Mouse (Mus musculus) heart, adult 2 months (tissue): Measurements from ENCODE around the gene Pim1. TPM values are rescaled to one million over a fixed set of nuclear protein-coding genes. Genes with fewer than 3 reads are reported as not detected.
A peak's percentile ranks its signal among the peaks of the same experiment; 100 is the strongest.

Experiments used
- DNase-seq, 2 experiments: peaks; one replicate each; pipeline ENCODE4 v3.0.0; 2021
- H3K27ac ChIP-seq: fragments of 200-600 bp; 2 replicates; pipeline ENCODE4 v1.8.1; 2022
- H3K27me3 ChIP-seq: fragments of 200-500 bp; 2 replicates; pipeline ENCODE4 v1.6.1; 2012; ENCODE audit warnings: mild to moderate bottlenecking, low read length, inconsistent platforms, mixed read lengths; ENCODE audit not compliant: control insufficient read depth, insufficient read depth
- H3K36me3 ChIP-seq: fragments of 200-500 bp; 2 replicates; pipeline ENCODE4 v1.6.1; 2012; ENCODE audit warnings: low read length, inconsistent platforms; ENCODE audit not compliant: control insufficient read depth, insufficient read depth
- H3K4me1 ChIP-seq: fragments of 200-500 bp; 2 replicates; pipeline ENCODE4 v1.6.1; 2011; ENCODE audit warnings: low read length; ENCODE audit not compliant: control insufficient read depth, insufficient read depth
- H3K4me3 ChIP-seq: fragments of 200-600 bp; 2 replicates; pipeline ENCODE4 v1.8.1; 2022
- H3K79me2 ChIP-seq: fragments of 200-500 bp; replicated peaks from 2 replicates; pipeline ENCODE4 v1.6.1; 2012; ENCODE audit warnings: mild to moderate bottlenecking, inconsistent platforms, low read length, moderate library complexity, mixed read lengths; ENCODE audit not compliant: control insufficient read depth, insufficient read depth
- H3K9ac ChIP-seq: fragments of 200-500 bp; 2 replicates; pipeline ENCODE4 v1.6.1; 2012; ENCODE audit warnings: low read depth, mild to moderate bottlenecking, control low read depth, inconsistent platforms, low read length, mixed read lengths
- CTCF ChIP-seq: fragments of 200-600 bp; IDR thresholded peaks from 2 replicates; pipeline ENCODE4 v1.8.1; 2022; ENCODE audit warnings: antibody characterized with exemption, mild to moderate bottlenecking, moderate library complexity
- EP300 ChIP-seq: fragments of 200-500 bp; IDR thresholded peaks from 2 replicates; pipeline ENCODE4 v1.6.1; 2011; ENCODE audit warnings: low read depth, low read length, control low read depth; ENCODE audit not compliant: insufficient read depth
- POLR2A ChIP-seq: fragments of 200-500 bp; IDR thresholded peaks from 2 replicates; pipeline ENCODE4 v1.6.1; 2011; ENCODE audit warnings: mild to moderate bottlenecking, low read depth, low read length, control low read depth; ENCODE audit not compliant: insufficient read depth
- WGBS: fragments of 180-500 bp; shearing (Covaris S2); methylation state at CpG from one replicate; pipeline ENCODE4 v1.1.7; 2018; 5-methylcytosine and 5-hydroxymethylcytosine counted together
- intact Hi-C: fragments of 180-260 bp; cut with DNase I; formaldehyde crosslinking; loops from one replicate; pipeline ENCODE4 v1.15.1; 2025
- polyA plus RNA-seq: library from polyadenylated mRNA; depleted of rRNA; stranded (reverse); fragments of >200 nt; gene quantifications from 2 replicates; pipeline ENCODE4 v1.2.3, GENCODE M21; 2012
- total RNA-seq, 2 experiments: library from RNA; stranded (reverse); gene quantifications; 2 replicates each; pipeline ENCODE4 v1.2.3; 2021

Gene Pim1
- total and polyA plus RNA-seq, 3 experiments = 17.2 to 24.6 (median 20.5) TPM

DNA sequence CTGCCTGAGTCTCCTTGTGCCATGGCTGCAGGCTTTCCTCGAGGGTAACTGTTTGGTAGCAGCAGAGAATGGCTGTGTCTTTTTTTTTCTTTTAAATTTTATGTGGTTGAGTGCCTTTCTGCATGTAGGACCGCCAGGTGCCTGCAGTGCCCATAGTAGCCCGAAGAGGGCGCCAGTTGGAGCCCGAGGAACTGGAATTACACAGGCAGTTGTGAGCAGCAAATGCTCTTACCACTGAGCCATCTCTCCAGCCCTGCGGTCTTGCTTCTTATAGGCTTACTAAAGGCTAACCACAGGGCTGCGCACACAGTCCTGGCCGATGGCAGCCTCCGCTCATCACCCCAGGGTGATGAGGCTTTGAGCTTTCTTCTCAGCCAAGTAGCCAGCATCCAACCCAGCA is 40.7 kb downstream of the Pim1 start:
- Histone ChIP-seq H3K4me3 (no peak overlapping the region), H3K36me3 (no peaks in the 10 kb centered on the region), H3K79me2 (no peaks in the 10 kb centered on the region), H3K9ac (no peak overlapping the region), H3K27ac (no peak overlapping the region), H3K27me3 (no peaks in the 10 kb centered on the region), H3K4me1 (no peaks in the 10 kb centered on the region)
- 72% methylated on average over 9 of the region's 9 CpGs for WGBS
- intact Hi-C loops = no loop called here
- TF ChIP-seq EP300 = no peak
- TF ChIP-seq CTCF = peak; percentile 15; the same call in 1 of the 2 replicates
- DNase-seq = no peak

DNA sequence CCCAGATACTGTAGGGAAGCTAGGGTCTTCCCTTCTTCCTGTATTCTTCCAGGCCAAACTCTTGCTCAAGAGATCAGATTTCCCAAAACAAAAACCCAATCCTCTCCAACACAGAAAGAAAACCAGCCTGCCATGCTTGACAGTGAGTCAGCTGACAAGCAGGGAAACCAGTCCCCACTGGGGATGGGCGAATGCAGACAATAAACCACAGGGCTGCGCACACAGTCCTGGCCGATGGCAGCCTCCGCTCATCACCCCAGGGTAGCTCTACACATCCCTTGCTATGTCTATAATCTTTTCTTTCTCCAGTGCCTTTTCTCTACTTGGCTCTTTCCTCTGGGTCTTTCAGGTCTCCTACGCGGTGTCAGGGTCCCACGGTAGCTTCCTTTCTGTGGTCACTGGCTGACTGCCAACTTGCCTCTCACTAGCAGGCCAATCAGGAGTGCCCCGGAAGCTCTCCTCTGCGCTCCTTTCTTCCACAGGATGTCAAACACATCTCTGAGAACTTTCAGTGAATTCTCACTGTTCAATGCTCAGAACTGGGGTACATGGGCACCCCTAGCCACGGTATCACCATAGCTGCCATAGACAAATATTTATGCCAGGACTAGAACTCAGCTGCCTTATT is 41.3 kb downstream of the Pim1 start:
- no peaks in the 10 kb centered on the region for H3K27me3 ChIP-seq
- WGBS = 41% methylated on average over 10 of the region's 10 CpGs
- H3K4me3 ChIP-seq = no peak overlapping the region
- no peaks in the 10 kb centered on the region for H3K4me1 ChIP-seq
- H3K36me3 ChIP-seq = no peaks in the 10 kb centered on the region
- H3K27ac ChIP-seq = no peak overlapping the region
- no peaks in the 10 kb centered on the region for H3K79me2 ChIP-seq
- intact Hi-C loops = no loop called here
- TF ChIP-seq CTCF = no peak
- no peak for TF ChIP-seq POLR2A
- TF ChIP-seq EP300 = no peak
- H3K9ac ChIP-seq = no peak overlapping the region
- no peak for DNase-seq

DNA sequence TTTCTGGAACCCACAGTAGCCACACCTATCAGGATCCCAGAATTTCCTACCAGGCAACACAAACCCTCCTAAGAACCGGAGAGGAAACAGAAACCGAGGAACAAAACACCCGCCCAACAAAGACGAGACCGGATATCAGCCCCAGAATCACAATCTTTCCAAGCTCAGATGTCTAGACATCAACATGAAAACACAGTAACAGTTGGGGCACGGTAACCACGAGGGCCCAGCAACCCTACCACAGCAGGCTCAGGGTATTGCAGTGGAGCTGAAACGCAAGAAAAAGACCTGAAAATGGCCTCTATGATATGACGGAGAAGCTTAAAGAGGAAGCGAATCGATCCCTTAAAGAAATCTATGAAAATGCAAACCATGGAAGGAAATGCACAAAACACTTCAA is 43.3 kb downstream of the Pim1 start:
- H3K36me3 ChIP-seq = no peaks in the 10 kb centered on the region
- no peaks in the 10 kb centered on the region for H3K79me2 ChIP-seq
- H3K4me3 ChIP-seq = no peak overlapping the region
- no peak overlapping the region for H3K27ac ChIP-seq
- no peak overlapping the region for H3K9ac ChIP-seq
- no peak for TF ChIP-seq EP300
- no peak for TF ChIP-seq CTCF
- no peak for TF ChIP-seq POLR2A
- WGBS = 79% methylated on average over 11 of the region's 11 CpGs
- H3K4me1 ChIP-seq = no peaks in the 10 kb centered on the region
- intact Hi-C loops = no loop called here
- DNase-seq = no peak
- H3K27me3 ChIP-seq = no peaks in the 10 kb centered on the region

DNA sequence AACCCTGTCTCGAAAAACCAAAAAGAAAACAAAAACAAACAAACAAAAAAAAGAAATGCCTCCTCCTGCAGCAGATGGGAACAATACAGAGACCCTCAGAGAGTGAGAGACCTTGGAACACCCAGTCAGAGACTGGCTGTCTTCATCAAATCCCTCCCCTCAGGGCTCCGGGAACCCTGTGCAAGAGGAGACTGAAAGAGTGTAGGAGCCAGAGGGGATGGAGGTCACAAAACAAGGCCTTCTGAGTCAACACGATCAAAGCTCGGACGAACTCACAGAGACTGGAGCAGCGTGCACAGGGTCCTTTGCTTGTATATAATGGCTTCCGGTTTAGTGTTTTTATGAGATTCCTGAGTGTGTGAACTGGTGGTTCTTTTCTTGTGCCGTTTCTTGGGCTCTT is 49.9 kb downstream of the Pim1 start:
- H3K9ac ChIP-seq = no peak overlapping the region
- WGBS = 93% methylated on average over 8 of the region's 8 CpGs
- H3K4me1 ChIP-seq = peaks cover 2% of the 10 kb centered on the region; the same call in 1 of the 2 replicates
- DNase-seq = no peak
- no peaks in the 10 kb centered on the region for H3K36me3 ChIP-seq
- TF ChIP-seq EP300 (no peak), CTCF (no peak)
- H3K4me3 ChIP-seq = no peak overlapping the region
- no peak overlapping the region for H3K27ac ChIP-seq
- H3K27me3 ChIP-seq = no peaks in the 10 kb centered on the region
- no peaks in the 10 kb centered on the region for H3K79me2 ChIP-seq
- intact Hi-C loops = no loop called here

DNA sequence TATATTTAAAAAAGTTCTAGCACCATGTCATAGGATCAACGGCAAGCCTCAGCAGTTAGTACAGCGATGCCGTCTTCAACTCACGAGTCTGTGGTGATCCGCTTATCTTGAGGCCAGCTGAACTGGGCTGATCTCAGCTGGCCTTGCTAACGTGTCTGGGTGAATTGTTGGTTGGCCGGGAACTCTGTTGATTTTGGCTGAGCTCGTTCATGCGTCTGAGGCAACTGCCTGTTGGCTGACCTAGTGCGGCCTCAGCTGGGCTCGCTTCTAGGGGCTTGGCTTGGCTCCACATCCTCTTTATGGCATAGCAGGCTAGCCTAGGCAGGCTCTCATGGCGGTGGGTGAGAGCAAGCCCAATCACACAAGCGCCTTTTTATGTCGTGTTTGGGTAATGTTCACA is 50.9 kb downstream of the Pim1 start:
- H3K79me2 ChIP-seq = no peaks in the 10 kb centered on the region
- peak; percentile 22; the same call in 1 of the 2 replicates for TF ChIP-seq POLR2A
- TF ChIP-seq EP300 = peak; percentile 97
- no peak for TF ChIP-seq CTCF
- no peaks in the 10 kb centered on the region for H3K27me3 ChIP-seq
- intact Hi-C loops = no loop called here
- peaks cover 2% of the 10 kb centered on the region; the same call in 1 of the 2 replicates for H3K4me1 ChIP-seq
- peak; percentile 82 to 90 for DNase-seq
- WGBS = 16% methylated on average over 14 of the region's 14 CpGs
- peak overlapping the region; percentile 67 for H3K27ac ChIP-seq
- no peak overlapping the region for H3K9ac ChIP-seq
- H3K36me3 ChIP-seq = no peaks in the 10 kb centered on the region
- H3K4me3 ChIP-seq = no peak overlapping the region

DNA sequence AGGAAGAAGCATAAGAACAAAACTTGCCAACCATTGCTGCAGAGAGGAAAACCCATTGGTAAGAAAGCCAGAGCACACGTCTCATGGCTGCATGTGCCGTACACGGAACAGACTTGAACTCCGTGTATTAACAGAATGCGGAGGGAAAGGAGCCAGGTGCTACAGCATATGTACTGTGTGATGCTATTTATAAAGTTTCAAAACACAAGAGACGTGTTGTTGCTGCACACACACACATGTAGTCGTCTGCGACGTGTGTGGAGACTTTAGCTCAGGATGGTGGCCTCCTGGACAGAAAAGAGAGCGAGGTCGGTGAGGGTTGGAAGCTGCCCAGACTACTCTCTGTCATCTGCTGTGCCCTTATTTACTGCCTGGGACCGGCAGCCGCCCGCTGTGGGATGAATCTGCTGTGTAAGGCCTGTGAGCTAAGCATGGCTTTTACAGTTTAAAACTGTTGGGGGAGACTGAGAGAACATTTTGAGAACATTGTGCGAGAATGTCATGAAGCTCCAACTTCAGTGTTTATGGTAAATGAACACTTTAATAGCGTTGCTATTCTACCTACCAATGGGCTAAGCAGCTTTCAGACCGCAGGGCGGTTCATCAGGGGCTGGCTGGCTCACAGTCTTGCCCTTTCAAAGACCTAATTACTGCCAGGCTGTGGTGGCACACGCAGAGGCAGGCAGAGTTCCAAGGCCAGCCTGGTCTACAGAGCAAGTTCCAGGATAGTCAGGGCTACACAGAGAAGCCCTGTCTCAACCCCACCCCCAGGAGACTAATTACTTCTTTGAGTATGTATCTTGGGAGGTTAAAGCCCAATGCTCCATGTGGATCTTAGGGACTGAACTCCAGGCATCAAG is 52.5 kb downstream of the Pim1 start:
- H3K4me3 ChIP-seq = no peak overlapping the region
- H3K27me3 ChIP-seq = no peaks in the 10 kb centered on the region
- DNase-seq = no peak
- H3K4me1 ChIP-seq = peaks cover 2% of the 10 kb centered on the region; the same call in 1 of the 2 replicates
- intact Hi-C loops = no loop called here
- no peak overlapping the region for H3K27ac ChIP-seq
- H3K79me2 ChIP-seq = no peaks in the 10 kb centered on the region
- no peaks in the 10 kb centered on the region for H3K36me3 ChIP-seq
- H3K9ac ChIP-seq = no peak overlapping the region
- TF ChIP-seq POLR2A = no peak
- TF ChIP-seq EP300 = no peak
- no peak for TF ChIP-seq CTCF
- 92% methylated on average over 19 of the region's 19 CpGs for WGBS
